Mouse (Mus musculus) hindbrain, embryonic 16.5 days (tissue): ENCODE results near the gene Slc50a1. TPM values are rescaled to one million over a fixed set of nuclear protein-coding genes. Genes with fewer than 3 reads are reported as not detected.

Experiments used
- ATAC-seq: fragments of 200-750 bp; cut with Nextera tagmentation; 2 replicates; pipeline ENCODE4 v1.8.0; 2017; ENCODE audit warnings: moderate TSS enrichment, moderate library complexity
- H3K27ac ChIP-seq: fragments of 300-500 bp; sonication (generic); 2 replicates; pipeline ENCODE4 v1.5.1; 2014; ENCODE audit warnings: low read depth, mild to moderate bottlenecking, control low read depth, low read length, moderate library complexity
- H3K27me3 ChIP-seq: fragments of 300-500 bp; sonication (generic); replicated peaks from 2 replicates; pipeline ENCODE4 v1.6.1; 2014; ENCODE audit warnings: low read length; ENCODE audit not compliant: control insufficient read depth, insufficient read depth
- H3K36me3 ChIP-seq: fragments of 300-500 bp; sonication (generic); 2 replicates; pipeline ENCODE4 v1.6.1; 2014; ENCODE audit warnings: mild to moderate bottlenecking, low read length, moderate library complexity, mixed read lengths; ENCODE audit not compliant: control insufficient read depth, insufficient read depth
- H3K4me1 ChIP-seq: fragments of 300-500 bp; sonication (generic); 2 replicates; pipeline ENCODE4 v1.6.1; 2014; ENCODE audit warnings: low read depth, low read length; ENCODE audit not compliant: control insufficient read depth, insufficient read depth
- H3K4me2 ChIP-seq: fragments of 300-500 bp; sonication (generic); 2 replicates; pipeline ENCODE4 v1.6.1; 2014; ENCODE audit warnings: mild to moderate bottlenecking, low read length, control low read depth, moderate library complexity
- H3K4me3 ChIP-seq: fragments of 300-500 bp; sonication (generic); 2 replicates; pipeline ENCODE4 v1.5.1; 2014; ENCODE audit warnings: mild to moderate bottlenecking, low read length, control low read depth, moderate library complexity
- H3K9ac ChIP-seq: fragments of 300-500 bp; sonication (generic); 2 replicates; pipeline ENCODE4 v1.6.1; 2014; ENCODE audit warnings: low read depth, mild to moderate bottlenecking, control low read depth, low read length, moderate library complexity
- H3K9me3 ChIP-seq: fragments of 300-500 bp; sonication (generic); 2 replicates; pipeline ENCODE4 v1.6.1; 2014; ENCODE audit warnings: mild to moderate bottlenecking, low read length, moderate library complexity; ENCODE audit not compliant: control insufficient read depth
- WGBS: fragments of 180-500 bp; shearing (Covaris S2); extraction: QIAGEN DNeasy Blood & Tissue Kit; methylation state at CpG from one replicate; pipeline ENCODE4 v1.1.7; 2014; 5-methylcytosine and 5-hydroxymethylcytosine counted together
- polyA plus RNA-seq: library from polyadenylated mRNA; unstranded; fragments of >200 nt; fragmentation: Nextera tagmentation; extraction: Ambion mirVana; gene quantifications from 2 replicates; pipeline ENCODE4 v1.2.1, GENCODE M21; 2015

Gene Slc50a1
- polyA plus RNA-seq, 1 experiment from 2014 or later: 43.9 TPM

DNA sequence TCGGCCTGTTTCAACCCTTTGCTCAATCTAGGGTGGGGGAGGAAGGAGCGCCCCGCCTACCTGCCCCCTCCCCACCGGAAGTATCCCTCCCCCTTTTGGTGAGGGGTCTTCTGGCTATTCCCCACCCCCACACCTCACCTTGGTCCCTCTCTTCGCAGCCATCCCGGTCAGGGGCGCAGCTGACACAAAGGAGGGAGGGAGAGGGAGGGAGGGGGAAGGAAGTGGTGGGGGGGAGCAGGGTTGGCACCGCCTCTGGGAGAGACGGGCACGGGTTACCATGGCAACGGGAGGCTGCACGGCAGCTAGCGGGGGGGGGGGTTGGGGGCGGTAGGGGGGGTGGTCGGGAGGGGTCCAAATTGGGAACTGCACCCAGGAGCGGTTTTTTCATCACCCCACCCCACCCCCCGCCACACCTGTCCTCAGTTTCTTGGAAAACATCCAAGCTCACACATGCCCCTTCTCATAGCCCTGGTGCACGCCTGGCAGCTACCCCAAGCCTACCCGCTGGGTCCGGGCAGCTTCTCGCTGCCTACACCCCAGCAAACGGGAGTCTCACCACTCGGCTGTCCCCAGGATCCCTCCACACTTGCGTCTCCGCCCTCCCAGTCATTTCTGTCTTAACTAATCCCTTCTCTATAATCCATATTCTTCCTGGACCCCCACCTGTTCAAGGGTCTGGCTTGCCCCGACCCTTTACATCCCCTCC is 25.2 kb downstream of the Slc50a1 start:
- Histone ChIP-seq H3K9ac (peak overlapping the region; percentile 79), H3K4me1 (peaks cover 29% of the 10 kb centered on the region), H3K27ac (peak overlapping the region; percentile 95), H3K9me3 (no peaks in the 10 kb centered on the region), H3K27me3 (no peaks in the 10 kb centered on the region), H3K36me3 (peaks cover 17% of the 10 kb centered on the region), H3K4me3 (peak overlapping the region; percentile 74), H3K4me2 (peak overlapping the region; percentile 92)
- ATAC-seq: peak; percentile 62
- 1% methylated on average over 21 of the region's 26 CpGs for WGBS

DNA sequence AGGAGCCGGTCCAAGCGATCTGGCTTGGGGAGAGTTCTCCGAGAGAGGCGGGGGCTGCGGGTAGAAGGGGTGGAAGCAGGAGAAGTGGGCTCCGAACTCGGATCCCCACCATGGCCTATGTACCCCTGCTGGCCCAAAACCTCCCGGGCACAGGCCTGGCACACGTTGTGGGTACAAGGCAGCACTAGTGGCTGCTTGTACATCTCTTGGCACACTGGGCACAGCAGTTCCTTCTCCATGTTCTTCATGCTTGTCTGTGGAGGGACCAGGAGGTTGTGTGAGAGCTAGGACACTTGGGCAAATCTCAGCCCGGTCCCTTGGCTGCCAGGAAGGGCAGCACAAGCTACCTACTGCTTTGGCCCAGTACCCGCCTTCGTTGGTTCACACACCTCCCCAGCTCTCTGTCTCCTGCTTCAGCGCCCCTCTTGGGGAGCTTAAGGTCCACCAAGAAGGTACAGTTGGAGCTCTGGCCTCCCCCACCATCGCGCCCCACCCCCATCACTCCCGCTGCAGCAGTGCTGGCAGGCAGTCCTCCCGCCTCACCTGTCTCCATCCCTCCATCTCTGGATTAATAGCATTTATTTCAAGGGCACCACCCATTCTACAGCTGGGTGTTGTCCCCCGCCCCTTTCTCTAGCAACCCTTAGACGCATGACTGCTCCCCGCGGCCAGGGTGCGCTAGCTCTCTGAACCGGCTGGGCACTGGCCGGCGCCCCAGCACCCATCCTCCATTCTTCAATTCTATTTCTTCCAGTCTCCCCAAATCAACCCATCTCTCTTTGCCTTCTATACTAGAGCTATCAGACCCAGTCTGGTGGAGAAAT is 26.0 kb downstream of the Slc50a1 start:
- peak overlapping the region; percentile 79 for H3K9ac ChIP-seq
- peak; percentile 46 for ATAC-seq
- peak overlapping the region; percentile 74 for H3K4me3 ChIP-seq
- H3K9me3 ChIP-seq: no peaks in the 10 kb centered on the region
- no peaks in the 10 kb centered on the region for H3K27me3 ChIP-seq
- peaks cover 29% of the 10 kb centered on the region for H3K4me1 ChIP-seq
- WGBS: 8% methylated on average over 25 of the region's 25 CpGs
- H3K27ac ChIP-seq: peak overlapping the region; percentile 95
- peak overlapping the region; percentile 92 for H3K4me2 ChIP-seq
- peaks cover 22% of the 10 kb centered on the region for H3K36me3 ChIP-seq

DNA sequence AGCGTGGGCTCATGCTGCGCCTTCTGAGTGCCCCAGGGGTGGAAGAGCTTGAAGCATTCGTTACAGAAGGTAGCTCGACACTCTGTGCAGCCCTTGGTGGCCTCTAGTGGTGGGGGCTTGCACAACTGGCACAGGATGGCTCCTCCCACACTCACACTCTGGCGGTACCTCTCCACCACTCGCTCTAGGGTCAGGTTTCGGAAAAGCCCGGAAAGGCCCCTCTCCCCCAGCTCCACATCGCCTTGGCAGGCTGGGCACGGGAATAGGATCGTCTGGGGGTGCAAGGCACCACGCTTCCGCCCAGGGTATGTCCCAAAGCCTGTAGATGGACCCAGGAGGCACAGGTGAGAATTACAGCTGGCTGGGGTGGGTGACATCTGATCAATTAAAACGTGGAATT is 26.8 kb downstream of the Slc50a1 start:
- 11% methylated on average over 14 of the region's 14 CpGs for WGBS
- H3K27ac ChIP-seq: no peak overlapping the region
- peak overlapping the region; percentile 92 for H3K4me2 ChIP-seq
- peak overlapping the region; percentile 79 for H3K9ac ChIP-seq
- peak overlapping the region; percentile 74 for H3K4me3 ChIP-seq
- H3K27me3 ChIP-seq: no peaks in the 10 kb centered on the region
- H3K36me3 ChIP-seq: peaks cover 29% of the 10 kb centered on the region
- no peaks in the 10 kb centered on the region for H3K9me3 ChIP-seq
- peaks cover 29% of the 10 kb centered on the region for H3K4me1 ChIP-seq
- ATAC-seq: no peak

DNA sequence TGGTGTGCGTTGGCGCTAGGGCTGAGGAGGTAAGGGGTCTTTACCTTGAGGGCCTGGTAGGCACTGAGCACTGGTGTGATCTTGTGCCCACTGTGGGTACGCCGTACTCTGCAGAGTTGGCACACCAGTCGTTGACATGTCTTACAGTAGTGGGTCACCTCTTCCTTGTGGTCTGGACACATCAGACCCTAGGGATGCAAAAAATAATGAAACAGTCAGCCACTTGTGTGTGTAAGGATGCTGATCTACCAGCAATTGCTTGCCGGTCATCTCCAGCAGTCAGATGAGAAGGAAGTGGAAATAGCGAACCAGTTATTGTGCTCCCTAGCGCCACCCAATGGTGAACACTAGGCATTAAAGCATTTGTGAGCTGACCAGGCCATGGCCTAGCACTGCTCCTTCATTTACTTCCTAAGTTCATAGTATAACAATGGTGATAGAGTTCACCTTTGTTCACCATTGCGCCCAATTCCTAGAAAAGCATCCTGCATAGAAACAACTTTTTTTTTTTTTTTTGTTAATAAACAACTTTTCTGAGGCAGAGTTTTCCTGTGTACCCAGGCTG is 28.0 kb downstream of the Slc50a1 start:
- Histone ChIP-seq H3K9ac (no peak overlapping the region), H3K27me3 (no peaks in the 10 kb centered on the region), H3K4me2 (no peak overlapping the region), H3K27ac (no peak overlapping the region), H3K4me1 (peaks cover 26% of the 10 kb centered on the region), H3K36me3 (peaks cover 41% of the 10 kb centered on the region), H3K9me3 (no peaks in the 10 kb centered on the region), H3K4me3 (no peak overlapping the region)
- no peak for ATAC-seq
- 66% methylated on average over 9 of the region's 9 CpGs for WGBS

DNA sequence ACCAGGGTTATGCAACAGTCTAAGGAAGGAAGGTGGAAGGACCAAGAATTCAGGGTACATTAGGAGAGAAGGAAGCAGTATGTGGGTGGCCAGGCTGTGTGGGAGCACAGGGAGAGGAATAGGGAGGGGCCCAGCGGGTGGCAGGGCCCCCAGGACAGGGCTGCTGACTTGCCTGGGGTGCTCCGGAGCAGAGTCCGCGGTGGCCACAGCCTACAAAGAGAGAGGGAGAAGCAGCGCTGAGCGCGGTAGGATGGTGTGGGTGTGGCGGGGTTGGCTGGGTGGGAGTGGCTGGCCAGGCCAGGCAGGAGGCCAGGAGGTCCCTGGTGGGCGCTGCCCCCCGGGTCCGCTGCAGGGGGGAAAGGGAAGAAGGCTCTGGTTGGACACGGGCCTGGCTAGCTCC is 31.9 kb downstream of the Slc50a1 start:
- H3K4me1 ChIP-seq: peaks cover 8% of the 10 kb centered on the region
- ATAC-seq: no peak
- H3K27ac ChIP-seq: no peak overlapping the region
- H3K36me3 ChIP-seq: peaks cover 68% of the 10 kb centered on the region
- H3K9ac ChIP-seq: no peak overlapping the region
- 74% methylated on average over 8 of the region's 12 CpGs for WGBS
- H3K4me3 ChIP-seq: no peak overlapping the region
- no peaks in the 10 kb centered on the region for H3K27me3 ChIP-seq
- no peaks in the 10 kb centered on the region for H3K9me3 ChIP-seq
- H3K4me2 ChIP-seq: no peak overlapping the region

DNA sequence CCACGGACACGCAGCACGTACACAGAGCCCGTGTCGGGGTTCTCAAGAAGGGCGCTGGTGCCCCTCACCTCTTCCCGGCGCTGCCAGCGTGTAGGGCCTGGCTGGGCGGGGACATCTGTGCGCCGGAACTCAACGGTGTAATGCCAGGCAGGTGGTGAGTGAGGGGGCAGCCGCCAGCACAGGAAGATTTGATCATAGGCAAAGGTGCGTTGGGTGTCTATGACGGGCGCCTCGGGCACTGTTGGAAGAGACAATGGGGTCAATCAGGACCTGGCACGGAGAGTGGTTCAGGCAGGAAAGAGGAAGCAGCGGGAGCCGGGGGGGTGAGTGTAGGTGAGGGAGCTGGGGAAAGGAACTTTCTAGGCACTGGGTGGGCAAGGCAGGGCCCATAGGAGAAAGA is 32.7 kb downstream of the Slc50a1 start:
- ATAC-seq: no peak
- Histone ChIP-seq H3K36me3 (peaks cover 73% of the 10 kb centered on the region), H3K27ac (no peak overlapping the region), H3K9me3 (no peaks in the 10 kb centered on the region), H3K4me2 (no peak overlapping the region), H3K27me3 (no peaks in the 10 kb centered on the region), H3K4me3 (no peak overlapping the region), H3K9ac (no peak overlapping the region), H3K4me1 (peaks cover 5% of the 10 kb centered on the region; the same call in 1 of the 2 replicates)
- WGBS: 92% methylated on average over 21 of the region's 21 CpGs

DNA sequence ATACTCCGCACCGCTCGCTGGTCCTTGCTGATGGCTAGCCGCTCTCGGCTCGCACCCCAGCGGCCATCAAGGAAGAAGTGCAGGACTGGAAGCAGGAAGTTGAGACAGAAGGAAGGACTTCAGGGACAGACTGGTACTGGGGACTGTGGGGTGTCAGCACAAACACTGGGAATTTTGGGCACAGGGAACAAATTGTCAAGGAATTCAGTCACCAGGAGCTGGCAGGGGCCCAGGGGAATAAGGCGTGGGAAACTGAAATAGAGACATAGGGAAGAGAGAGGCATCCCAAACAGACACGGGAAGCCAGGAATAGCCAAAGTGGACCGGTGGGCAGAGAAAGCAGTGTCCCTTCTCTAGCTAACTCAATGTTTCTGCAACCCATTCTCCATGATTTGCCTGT is 33.9 kb downstream of the Slc50a1 start:
- Histone ChIP-seq H3K9me3 (no peaks in the 10 kb centered on the region), H3K4me2 (no peak overlapping the region), H3K9ac (no peak overlapping the region), H3K27ac (no peak overlapping the region), H3K36me3 (peaks cover 64% of the 10 kb centered on the region), H3K27me3 (no peaks in the 10 kb centered on the region), H3K4me1 (no peaks in the 10 kb centered on the region; the same call in 1 of the 2 replicates), H3K4me3 (no peak overlapping the region)
- ATAC-seq: no peak
- WGBS: 96% methylated on average over 10 of the region's 10 CpGs

DNA sequence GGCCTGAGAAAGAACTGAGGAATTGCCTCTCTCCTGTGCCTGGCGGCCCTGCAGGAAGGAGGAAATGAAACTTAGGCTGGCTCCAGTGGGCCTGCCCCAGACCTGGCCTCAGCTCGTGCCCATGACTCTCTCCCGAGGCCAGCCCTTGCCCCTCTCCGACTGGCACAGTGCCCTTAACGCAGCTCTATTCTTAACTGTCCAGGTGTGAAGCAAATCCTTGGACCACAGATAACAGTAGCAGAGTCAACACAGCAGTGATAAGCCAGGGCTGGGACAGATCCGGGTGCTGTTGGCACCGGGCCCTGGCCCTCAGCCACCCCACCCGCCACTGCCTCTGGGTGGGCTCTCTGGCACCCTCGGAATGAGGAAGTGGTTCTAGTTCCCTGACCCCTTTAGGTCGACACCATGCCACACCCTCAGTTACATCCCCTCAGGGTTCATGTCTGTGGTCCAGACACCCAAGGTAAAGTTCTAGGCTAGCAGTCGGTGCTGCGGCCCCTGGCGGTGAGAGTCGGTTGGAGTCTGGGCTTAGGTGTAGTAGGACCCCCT is 36.7 kb downstream of the Slc50a1 start:
- no peak for ATAC-seq
- WGBS: 74% methylated on average over 14 of the region's 14 CpGs
- H3K9ac ChIP-seq: no peak overlapping the region
- no peak overlapping the region for H3K4me3 ChIP-seq
- H3K27ac ChIP-seq: no peak overlapping the region
- no peak overlapping the region for H3K4me2 ChIP-seq
- peaks cover 44% of the 10 kb centered on the region for H3K36me3 ChIP-seq
- H3K9me3 ChIP-seq: no peaks in the 10 kb centered on the region
- no peaks in the 10 kb centered on the region for H3K27me3 ChIP-seq
- H3K4me1 ChIP-seq: peaks cover 4% of the 10 kb centered on the region

DNA sequence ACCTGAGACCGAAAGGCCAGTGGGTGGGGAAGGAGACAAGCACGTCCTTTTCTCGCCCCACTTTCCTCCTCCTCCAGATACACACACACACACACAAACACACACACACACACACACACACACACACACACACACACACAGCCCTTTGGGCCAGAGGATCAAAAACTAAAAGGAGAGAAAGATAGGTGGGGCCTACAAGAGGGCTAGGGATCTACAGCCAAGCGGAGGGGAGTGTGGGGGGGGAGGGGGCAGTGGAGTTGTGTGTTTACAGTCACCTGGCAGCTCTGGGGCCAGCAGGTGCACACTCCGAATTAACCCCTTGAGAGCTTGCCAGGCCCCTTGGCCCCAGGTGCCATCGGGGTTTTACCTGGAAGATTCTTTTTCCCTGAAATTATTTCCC is 37.8 kb downstream of the Slc50a1 start:
- peaks cover 14% of the 10 kb centered on the region for H3K4me1 ChIP-seq
- 80% methylated on average over 6 of the region's 6 CpGs for WGBS
- H3K4me3 ChIP-seq: no peak overlapping the region
- no peak overlapping the region for H3K9ac ChIP-seq
- no peak for ATAC-seq
- H3K36me3 ChIP-seq: peaks cover 35% of the 10 kb centered on the region
- no peak overlapping the region for H3K27ac ChIP-seq
- H3K27me3 ChIP-seq: no peaks in the 10 kb centered on the region
- no peaks in the 10 kb centered on the region for H3K9me3 ChIP-seq
- H3K4me2 ChIP-seq: no peak overlapping the region
